Mouse (Mus musculus): ENCODE data around the gene B3galt6.

DNA sequence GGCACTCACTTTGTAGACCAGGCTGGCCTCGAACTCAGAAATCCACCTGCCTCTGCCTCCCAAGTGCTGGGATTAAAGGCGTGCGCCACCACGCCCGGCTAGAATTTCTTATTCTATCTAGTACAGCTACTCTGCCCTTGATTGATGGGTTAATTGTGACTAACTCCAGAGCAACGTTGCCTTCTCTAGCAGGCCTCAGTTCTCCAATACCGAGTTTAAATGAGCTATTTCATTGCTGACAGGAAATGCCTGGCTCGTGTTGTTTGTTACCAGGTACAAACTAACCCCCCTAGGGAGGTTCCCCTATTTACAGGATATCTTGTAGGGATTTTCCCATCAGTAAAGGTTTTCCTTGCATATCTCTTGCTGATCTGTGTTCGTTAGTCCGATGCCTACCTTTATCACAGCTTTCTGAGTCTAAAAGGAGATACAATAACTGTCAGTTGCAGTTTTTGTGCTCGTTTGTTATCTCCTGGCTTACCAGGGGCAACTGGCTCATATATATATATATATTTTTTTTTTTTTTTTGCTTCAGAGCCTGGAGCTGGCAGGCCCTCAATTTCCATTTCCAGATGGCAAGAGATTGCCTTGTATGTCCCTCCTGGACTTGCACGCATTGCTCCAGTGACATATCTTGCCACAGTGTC lies 10.9 kb downstream of the B3galt6 start:
- no peak for TF ChIP-seq CTCF (IDR thresholded peaks at IDR 0.05; ENCODE audit: low read depth)
- no peak for TF ChIP-seq EP300 (optimal IDR thresholded peaks at IDR 0.05)

All from stomach, postnatal 0 days (tissue).